Mouse (Mus musculus): Measurements from ENCODE around the gene Mia. TPM values are rescaled to one million over a fixed set of nuclear protein-coding genes. Genes with fewer than 3 reads are reported as not detected.

Mia gene
- polyA plus RNA-seq, 1 experiment = not detected

- no peak overlapping the region for H3K27ac ChIP-seq (ENCODE audit: insufficient read depth, low read depth, low read length)
- TF ChIP-seq POLR2A (IDR thresholded peaks at IDR 0.05; ENCODE audit: borderline replicate concordance, low read depth, low read length) = no peak
- H3K4me3 ChIP-seq (ENCODE audit: insufficient read depth, low read length) = no peak overlapping the region
- H3K4me1 ChIP-seq (ENCODE audit: control insufficient read depth, insufficient read depth, low read length) = no peaks in the 10 kb centered on the region
Measured at GRCm38 (mm10) chr7:27133757-27134156, 47.2 kb downstream of the Mia start.

DNA sequence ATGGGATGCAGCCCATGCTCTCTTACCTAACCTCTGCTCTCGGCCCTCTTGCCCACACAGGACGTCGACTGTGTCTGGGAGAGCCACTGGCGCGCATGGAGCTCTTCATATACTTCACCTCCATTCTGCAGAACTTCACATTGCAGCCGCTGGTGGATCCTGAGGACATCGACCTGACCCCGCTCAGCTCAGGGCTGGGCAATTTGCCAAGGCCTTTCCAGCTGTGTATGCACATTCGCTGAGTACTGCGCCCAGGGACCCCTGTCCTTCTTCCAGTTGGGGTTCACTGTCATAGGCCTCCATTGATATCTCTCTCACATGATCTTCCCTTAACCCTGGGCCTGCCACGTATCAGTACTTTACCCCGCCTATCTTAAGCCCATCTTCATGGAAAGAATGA lies 47.8 kb downstream of the Mia start:
- Histone ChIP-seq H3K4me1 (ENCODE audit: control insufficient read depth, insufficient read depth, low read length) (no peaks in the 10 kb centered on the region), H3K27ac (ENCODE audit: insufficient read depth, low read depth, low read length) (no peak overlapping the region), H3K4me3 (ENCODE audit: insufficient read depth, low read length) (no peak overlapping the region)
- TF ChIP-seq CTCF (IDR thresholded peaks at IDR 0.05; ENCODE audit: low read depth, low read length) (no peak), POLR2A (IDR thresholded peaks at IDR 0.05; ENCODE audit: borderline replicate concordance, low read depth, low read length) (no peak)

DNA sequence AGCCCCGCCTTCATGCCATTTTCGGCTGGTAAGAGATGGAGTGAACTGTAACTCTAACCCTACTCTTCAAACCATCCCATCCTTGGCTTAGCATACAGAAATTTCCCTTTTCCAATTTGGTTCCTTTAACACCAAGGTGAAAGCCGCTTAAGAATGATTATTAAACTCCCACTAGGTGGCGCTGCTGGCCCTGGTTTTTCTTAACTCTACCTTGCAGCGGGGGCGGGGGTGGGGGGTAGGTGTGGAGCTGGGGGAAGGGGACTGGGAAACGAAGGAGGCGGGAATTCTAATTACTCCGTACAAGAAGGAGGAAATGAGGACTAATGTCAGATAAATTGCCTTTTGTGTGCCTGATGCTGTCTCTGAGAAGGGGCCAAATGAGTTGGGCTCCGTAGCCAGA lies 48.4 kb downstream of the Mia start:
- no peak overlapping the region for H3K4me3 ChIP-seq (ENCODE audit: insufficient read depth, low read length)
- TF ChIP-seq POLR2A (IDR thresholded peaks at IDR 0.05; ENCODE audit: borderline replicate concordance, low read depth, low read length) (no peak), CTCF (IDR thresholded peaks at IDR 0.05; ENCODE audit: low read depth, low read length) (peak; percentile 79)

DNA sequence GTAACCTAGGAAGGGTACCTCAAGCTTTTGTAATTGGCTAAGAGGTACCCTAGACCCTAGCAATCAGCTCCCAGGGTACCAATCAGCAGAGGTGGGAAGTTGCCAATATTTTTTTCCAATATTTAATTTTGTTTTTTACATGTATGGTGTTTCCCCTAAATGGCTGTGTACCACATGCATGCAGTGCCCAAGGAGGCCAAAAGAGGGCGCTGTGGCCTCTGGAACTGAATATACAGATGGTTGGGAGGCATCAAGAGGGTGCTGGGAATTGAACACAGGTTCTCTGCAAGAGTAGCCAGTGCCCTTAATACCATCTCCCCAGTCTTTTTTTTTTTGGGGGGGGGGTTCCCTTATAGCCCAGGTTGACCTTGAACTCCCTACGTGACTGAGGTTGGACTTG lies 49.6 kb downstream of the Mia start:
- no peaks in the 10 kb centered on the region for H3K4me1 ChIP-seq (ENCODE audit: control insufficient read depth, insufficient read depth, low read length)
- H3K27ac ChIP-seq (ENCODE audit: insufficient read depth, low read depth, low read length) = no peak overlapping the region
- no peak overlapping the region for H3K4me3 ChIP-seq (ENCODE audit: insufficient read depth, low read length)
- TF ChIP-seq POLR2A (IDR thresholded peaks at IDR 0.05; ENCODE audit: borderline replicate concordance, low read depth, low read length) (no peak), CTCF (IDR thresholded peaks at IDR 0.05; ENCODE audit: low read depth, low read length) (no peak)

More for the DNA sequence above, 48.4 kb downstream of the Mia start:
- Histone ChIP-seq H3K4me1 (ENCODE audit: control insufficient read depth, insufficient read depth, low read length) (no peaks in the 10 kb centered on the region), H3K27ac (ENCODE audit: insufficient read depth, low read depth, low read length) (no peak overlapping the region)

DNA sequence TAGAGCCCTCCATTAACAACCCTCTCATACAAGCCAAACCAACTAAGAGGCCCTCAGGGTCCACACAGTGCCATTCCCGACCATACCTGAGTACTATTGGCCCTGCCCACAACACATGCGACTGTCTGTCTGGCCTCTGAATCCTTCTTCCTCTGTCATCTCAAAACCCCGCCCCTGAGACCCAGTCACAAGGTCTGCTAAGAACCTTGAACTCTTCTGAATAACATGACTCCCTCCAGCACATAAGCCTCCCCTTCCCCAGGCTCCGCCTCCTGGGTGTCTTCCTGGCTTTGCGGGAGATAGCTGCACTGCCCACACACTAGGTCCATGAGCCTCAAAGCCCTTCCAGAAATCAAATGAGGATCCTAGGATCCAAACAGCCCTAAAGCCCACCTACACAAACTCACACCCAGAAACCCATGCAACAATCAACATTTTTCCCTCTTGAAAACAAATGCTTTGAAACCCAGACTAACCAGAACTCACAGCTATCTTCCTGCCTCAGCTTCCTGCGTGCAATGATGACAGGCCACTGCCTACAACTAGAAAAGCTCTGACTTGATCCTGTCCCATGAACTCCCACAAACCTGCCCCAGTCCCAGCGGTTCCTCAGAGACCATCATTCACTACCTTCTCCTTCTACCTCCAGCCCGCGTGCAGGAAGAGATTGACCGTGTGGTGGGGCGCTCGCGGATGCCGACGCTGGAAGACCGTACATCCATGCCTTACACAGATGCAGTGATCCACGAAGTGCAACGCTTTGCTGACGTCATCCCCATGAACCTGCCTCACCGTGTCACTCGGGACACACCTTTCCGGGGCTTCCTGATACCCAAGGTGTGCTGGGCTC lies 50.2 kb downstream of the Mia start:
- no peaks in the 10 kb centered on the region for H3K4me1 ChIP-seq (ENCODE audit: control insufficient read depth, insufficient read depth, low read length)
- no peak overlapping the region for H3K4me3 ChIP-seq (ENCODE audit: insufficient read depth, low read length)
- TF ChIP-seq POLR2A (IDR thresholded peaks at IDR 0.05; ENCODE audit: borderline replicate concordance, low read depth, low read length) = no peak
- no peak for TF ChIP-seq CTCF (IDR thresholded peaks at IDR 0.05; ENCODE audit: low read depth, low read length)
- H3K27ac ChIP-seq (ENCODE audit: insufficient read depth, low read depth, low read length) = no peak overlapping the region

DNA sequence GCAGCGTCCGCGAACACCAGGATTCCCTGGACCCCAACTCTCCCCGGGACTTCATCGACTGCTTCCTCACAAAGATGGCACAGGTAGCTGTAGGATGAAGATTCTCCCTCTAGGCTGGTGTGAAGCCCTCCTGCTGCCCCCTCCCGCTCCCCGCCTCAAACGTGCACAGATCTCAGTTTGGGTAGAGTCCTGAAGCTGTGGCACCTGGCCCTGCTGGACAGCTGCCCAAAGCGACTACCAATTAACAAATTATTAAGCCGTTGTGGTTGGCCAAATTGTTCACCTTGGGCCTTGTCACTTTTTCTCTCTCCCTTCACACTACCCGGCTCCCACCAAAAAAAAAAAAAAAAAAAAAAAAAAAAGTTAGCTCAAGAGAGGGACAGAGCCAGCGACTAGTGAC lies 51.1 kb downstream of the Mia start:
- no peak overlapping the region for H3K27ac ChIP-seq (ENCODE audit: insufficient read depth, low read depth, low read length)
- no peak overlapping the region for H3K4me3 ChIP-seq (ENCODE audit: insufficient read depth, low read length)
- TF ChIP-seq CTCF (IDR thresholded peaks at IDR 0.05; ENCODE audit: low read depth, low read length) = no peak
- no peak for TF ChIP-seq POLR2A (IDR thresholded peaks at IDR 0.05; ENCODE audit: borderline replicate concordance, low read depth, low read length)
- no peaks in the 10 kb centered on the region for H3K4me1 ChIP-seq (ENCODE audit: control insufficient read depth, insufficient read depth, low read length)

Other genes with a start within 250 kb of the Mia start
- gene Cyp2a22, start 241.8 kb downstream of the Mia start, polyA plus RNA-seq (2012; ENCODE audit: insufficient read depth, insufficient read length, missing spikeins) = 0.23 TPM in 1 of 2 replicates, not detected in the other
- not detected in 2 replicates for gene Cyp2a12, start 152.1 kb downstream of the Mia start, polyA plus RNA-seq (2012; ENCODE audit: insufficient read depth, insufficient read length, missing spikeins)
- gene Cyp2f2, start 61.2 kb downstream of the Mia start, polyA plus RNA-seq (2012; ENCODE audit: insufficient read depth, insufficient read length, missing spikeins) = not detected in 2 replicates
- not detected in 2 replicates for gene Cyp2t4, start 27.4 kb downstream of the Mia start, polyA plus RNA-seq (2012; ENCODE audit: insufficient read depth, insufficient read length, missing spikeins)
- gene Egln2, start 14.4 kb downstream of the Mia start, polyA plus RNA-seq (2012; ENCODE audit: insufficient read depth, insufficient read length, missing spikeins) = 30.8 and 31.9 TPM in 2 replicates
- gene Rab4b, start 2.3 kb downstream of the Mia start, polyA plus RNA-seq (2012; ENCODE audit: insufficient read depth, insufficient read length, missing spikeins) = 65.0 and 66.6 TPM in 2 replicates
- not detected in 2 replicates for gene Gm21983, start 71 bp downstream of the Mia start, polyA plus RNA-seq (2012; ENCODE audit: insufficient read depth, insufficient read length, missing spikeins)
- gene BC024978, start 14.6 kb upstream of the Mia start, polyA plus RNA-seq (2012; ENCODE audit: insufficient read depth, insufficient read length, missing spikeins) = 4.0 and 5.0 TPM in 2 replicates
- gene Snrpa, start 15.1 kb upstream of the Mia start, polyA plus RNA-seq (2012; ENCODE audit: insufficient read depth, insufficient read length, missing spikeins) = 52.0 and 63.3 TPM in 2 replicates
- 6.1 and 7.1 TPM in 2 replicates for gene Itpkc, start 47.5 kb upstream of the Mia start, polyA plus RNA-seq (2012; ENCODE audit: insufficient read depth, insufficient read length, missing spikeins)
- gene Coq8b, start 51.9 kb upstream of the Mia start, polyA plus RNA-seq (2012; ENCODE audit: insufficient read depth, insufficient read length, missing spikeins) = 21.7 and 22.6 TPM in 2 replicates
- gene Numbl, start 77.3 kb upstream of the Mia start, polyA plus RNA-seq (2012; ENCODE audit: insufficient read depth, insufficient read length, missing spikeins) = 6.2 and 7.6 TPM in 2 replicates
- gene Ltbp4, start 156.5 kb upstream of the Mia start, polyA plus RNA-seq (2012; ENCODE audit: insufficient read depth, insufficient read length, missing spikeins) = 0.84 TPM in 1 of 2 replicates, not detected in the other
- 51.0 and 60.8 TPM in 2 replicates for gene Shkbp1, start 174.9 kb upstream of the Mia start, polyA plus RNA-seq (2012; ENCODE audit: insufficient read depth, insufficient read length, missing spikeins)
- 10.4 TPM in 1 of 2 replicates, not detected in the other for gene Gm20479, start 176.3 kb upstream of the Mia start, polyA plus RNA-seq (2012; ENCODE audit: insufficient read depth, insufficient read length, missing spikeins)